Mouse (Mus musculus) Patski (cell line): ENCODE results near the gene Fkbp1b. TPM values are rescaled to one million over a fixed set of nuclear protein-coding genes. Genes with fewer than 3 reads are reported as not detected.
A peak's percentile ranks its signal among the peaks of the same experiment; 100 is the strongest.
"Not testable (repeated sequence)": the region's sequence is repeated elsewhere in the genome, so short reads cannot be mapped to it uniquely, and the experiment has no call there.

Experiments used
- ATAC-seq: fragments of 100-300 bp; one replicate; pipeline ENCODE4 v1.8.0; 2021
- CTCF ChIA-PET: fragments of 350-600 bp; sonication (Branson Sonifier 250); formaldehyde crosslinking; loops from one replicate; lab custom pipeline; 2022; ENCODE audit warnings: inconsistent platforms; lab: Charles Lee
- POLR2A ChIA-PET: fragments of 350-600 bp; sonication (Branson Sonifier 250); formaldehyde crosslinking; loops from one replicate; lab custom pipeline; 2022; ENCODE audit warnings: antibody characterized with exemption, inconsistent platforms; lab: Charles Lee
- DNase-seq: peaks from one replicate; pipeline ENCODE4 v3.0.0-alpha.2; 2011; ENCODE audit warnings: low read depth, low spot score
- H3K27me3 ChIP-seq: fragments of 371-371 bp; one replicate; pipeline ENCODE4 v1.5.1; 2021
- CTCF ChIP-seq: fragments of 100-300 bp; IDR thresholded peaks from one replicate; pipeline ENCODE4 v1.5.1; 2021
- in situ Hi-C: fragments of 300-500 bp; cut with MboI; formaldehyde crosslinking; loops from 3 replicates; pipeline ENCODE4 v1.11.1; 2018; ENCODE audit warnings: low pct_unique_long_range_greater_than_20kb, mixed read lengths
- polyA plus RNA-seq: library from polyadenylated mRNA; unstranded; gene quantifications from one replicate; pipeline ENCODE4 v1.2.3, GENCODE M21; 2021

Fkbp1b gene
- polyA plus RNA-seq, result 7.1 TPM

DNA sequence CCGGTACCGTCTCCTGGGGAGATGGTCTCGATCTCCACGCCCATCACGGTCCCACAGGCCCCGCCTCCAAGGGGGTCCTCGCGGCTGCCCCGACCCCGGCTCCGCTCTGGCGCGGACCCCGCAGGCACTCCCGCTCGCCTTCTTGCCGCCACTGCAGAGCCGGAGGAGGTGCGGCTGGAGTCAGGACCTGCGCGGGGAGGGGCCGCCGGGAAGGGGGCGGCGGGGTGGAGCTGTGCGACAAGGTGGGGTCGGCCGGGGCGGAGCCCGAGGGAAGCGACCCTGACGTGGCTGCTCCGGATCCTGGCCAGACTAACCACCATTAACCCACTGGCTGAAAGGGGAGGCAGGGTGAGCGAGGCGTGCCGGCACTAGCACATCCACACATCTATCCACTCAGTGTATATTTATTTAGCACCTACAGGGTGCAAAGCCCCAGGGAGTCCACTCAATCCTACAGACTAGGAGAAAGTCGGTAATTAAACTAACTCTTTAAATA, at the start of gene Fkbp1b:
Gene Fkbp1b, minus strand, starts transcription at position 200 of the 496 bp plus-strand sequence.
- H3K27me3 ChIP-seq, result no peaks in the 10 kb centered on the region
- ChIA-PET POLR2A (no interaction called here), CTCF (no interaction called here)
- peak; percentile 42 for ATAC-seq
- no peak for TF ChIP-seq CTCF
- no peak for DNase-seq
- in situ Hi-C loops, result no loop called here

DNA sequence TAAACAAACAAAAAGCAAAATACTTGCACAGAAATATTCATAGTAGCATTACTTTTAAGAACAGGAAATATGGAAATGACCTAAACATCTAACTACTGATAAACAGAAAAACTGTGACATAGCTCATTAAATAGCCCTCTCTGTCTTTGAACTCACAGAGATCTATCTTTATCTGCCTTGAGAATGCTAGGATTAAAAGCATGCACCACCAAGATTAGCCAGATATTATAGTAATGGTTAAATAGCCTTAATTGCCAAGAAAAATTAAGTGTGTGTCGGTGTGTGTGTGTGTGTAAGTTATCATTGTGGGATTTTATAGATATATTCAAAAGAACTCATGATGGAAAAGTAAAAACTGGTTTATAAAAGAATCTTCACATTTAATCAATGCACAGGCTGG, 48.5 kb upstream of the Fkbp1b start:
- no peak for TF ChIP-seq CTCF
- no peak for DNase-seq
- ATAC-seq, result no peak
- in situ Hi-C loops, result no loop called here
- no peaks in the 10 kb centered on the region for H3K27me3 ChIP-seq
- ChIA-PET POLR2A (no interaction called here), CTCF (no interaction called here)

DNA sequence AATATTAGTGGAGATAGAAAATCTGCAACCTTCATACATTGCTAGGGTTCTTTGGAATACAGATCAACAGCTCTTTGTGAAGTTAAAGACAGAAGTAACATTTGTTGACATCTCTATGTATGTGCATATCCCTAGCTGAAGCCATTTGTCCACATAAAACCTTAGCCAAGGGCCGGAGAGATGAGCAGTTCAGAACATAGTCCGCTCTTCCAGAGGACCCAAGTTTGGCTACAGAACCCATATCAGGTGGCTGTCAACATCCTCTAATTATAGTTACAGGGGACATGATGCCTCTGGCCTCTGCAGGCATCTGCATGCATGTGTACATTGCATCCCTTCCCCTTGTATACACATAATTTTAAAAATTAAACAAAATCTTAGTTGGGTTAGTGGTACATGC, 47.9 kb upstream of the Fkbp1b start:
- ATAC-seq, result no peak
- H3K27me3 ChIP-seq, result no peaks in the 10 kb centered on the region
- no peak for DNase-seq
- TF ChIP-seq CTCF, result no peak
- POLR2A ChIA-PET, result interaction anchor here (0.9 kb wide), 1 partner anchor 18 kb away, joined by 4 read pairs; the partner anchor contains the start of gene Ubxn2a
- in situ Hi-C loops, result no loop called here
- CTCF ChIA-PET, result no interaction called here

DNA sequence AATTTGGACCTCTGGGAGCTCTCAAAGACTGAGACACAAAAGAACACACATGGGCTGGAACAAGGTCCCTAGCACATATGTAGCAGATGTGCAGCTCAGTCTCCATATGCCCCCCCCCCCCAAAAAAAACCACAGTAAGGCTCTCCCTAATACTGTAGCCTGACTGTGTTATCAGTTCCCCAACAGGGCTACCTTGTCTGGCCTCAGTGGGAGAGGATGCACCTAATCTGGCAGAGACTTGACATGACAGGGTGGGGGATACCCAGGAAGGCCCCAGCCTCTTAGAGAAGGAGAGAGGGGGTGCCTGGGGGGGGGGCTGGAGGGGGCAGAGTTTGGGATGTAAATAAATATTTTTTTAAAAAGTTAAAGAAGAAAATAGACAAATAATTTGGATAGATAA, 47.3 kb upstream of the Fkbp1b start:
- ChIA-PET POLR2A (interaction anchor here (0.9 kb wide), 1 partner anchor 19 kb away, joined by 4 read pairs; the partner anchor contains the start of gene Ubxn2a), CTCF (interaction anchor here (0.9 kb wide), 1 partner anchor 16 kb away, joined by 4 read pairs; no protein-coding TSS in a partner anchor)
- in situ Hi-C loops, result no loop called here
- no peak for DNase-seq
- ATAC-seq, result no peak
- no peak for TF ChIP-seq CTCF
- H3K27me3 ChIP-seq, result no peaks in the 10 kb centered on the region

DNA sequence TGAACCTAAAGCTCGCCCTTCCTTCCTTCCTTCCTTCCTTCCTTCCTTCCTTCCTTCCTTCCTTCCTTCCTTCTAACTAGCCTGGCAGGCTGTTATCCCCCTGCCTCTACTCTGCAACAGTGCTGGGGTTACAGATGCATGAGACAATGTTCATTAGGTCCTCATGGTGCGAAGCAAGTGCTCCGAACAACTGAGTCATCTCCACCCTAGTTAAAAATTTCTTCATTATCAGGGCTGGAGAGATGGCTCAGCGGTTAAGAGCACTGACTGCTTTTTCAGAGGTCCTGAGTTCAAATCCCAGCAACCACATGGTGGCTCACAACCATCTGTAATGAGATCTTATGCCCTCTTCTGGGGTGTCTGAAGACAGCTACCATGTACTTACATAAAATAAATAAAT, 45.2 kb upstream of the Fkbp1b start:
- H3K27me3 ChIP-seq, in situ Hi-C loops, CTCF ChIA-PET, POLR2A ChIA-PET, ATAC-seq, DNase-seq: not testable (repeated sequence)

DNA sequence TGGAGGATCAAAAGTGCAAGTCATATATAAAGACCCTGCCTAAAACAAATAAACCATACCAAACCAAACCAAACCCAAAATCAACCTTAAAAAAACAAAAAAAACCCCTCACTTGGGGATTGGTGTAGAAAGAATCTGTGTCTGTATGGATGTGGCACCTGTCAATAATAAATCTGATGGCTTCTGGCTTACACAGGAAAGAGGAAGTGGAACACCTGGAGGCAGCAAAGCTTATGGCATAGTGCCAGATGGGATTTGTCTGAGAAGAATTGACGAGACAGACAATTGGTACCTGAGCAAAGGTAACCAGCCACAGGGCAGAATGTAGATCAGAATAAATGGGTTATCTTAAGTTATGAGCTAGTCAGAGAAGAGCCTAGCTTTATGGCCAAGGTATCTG, 43.7 kb upstream of the Fkbp1b start:
- in situ Hi-C loops, result no loop called here
- CTCF ChIA-PET, result interaction anchor here (0.7 to 1.4 kb wide), 2 partner anchors 15 to 21 kb away, joined by 3 to 4 read pairs; no protein-coding TSS in a partner anchor

DNA sequence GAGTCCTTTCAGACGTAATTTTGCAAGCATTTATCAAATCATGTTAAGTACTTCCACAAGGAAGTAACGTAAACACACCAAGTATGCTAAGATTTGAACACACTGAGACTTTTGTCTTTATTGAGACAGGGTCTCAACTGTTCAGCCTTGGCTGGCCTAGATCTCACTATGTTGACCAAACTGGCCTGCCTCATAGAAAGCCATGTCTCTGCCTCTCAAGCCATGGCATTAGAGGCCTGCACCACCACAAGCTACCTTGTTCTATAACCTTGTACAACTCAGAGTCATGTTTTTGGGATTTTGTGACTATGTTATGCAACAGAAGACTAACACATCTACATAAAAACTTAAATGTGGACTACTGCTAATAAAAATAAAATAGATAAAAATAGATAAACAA, 40.7 kb upstream of the Fkbp1b start:
- TF ChIP-seq CTCF, result no peak
- DNase-seq (no peak), ATAC-seq (no peak)
- H3K27me3 ChIP-seq, result no peaks in the 10 kb centered on the region
- ChIA-PET POLR2A (no interaction called here), CTCF (no interaction called here)
- in situ Hi-C loops, result no loop called here

More for the DNA sequence above, 43.7 kb upstream of the Fkbp1b start:
- no peak for ATAC-seq
- POLR2A ChIA-PET, result no interaction called here
- TF ChIP-seq CTCF, result no peak
- no peaks in the 10 kb centered on the region for H3K27me3 ChIP-seq
- DNase-seq, result no peak

DNA sequence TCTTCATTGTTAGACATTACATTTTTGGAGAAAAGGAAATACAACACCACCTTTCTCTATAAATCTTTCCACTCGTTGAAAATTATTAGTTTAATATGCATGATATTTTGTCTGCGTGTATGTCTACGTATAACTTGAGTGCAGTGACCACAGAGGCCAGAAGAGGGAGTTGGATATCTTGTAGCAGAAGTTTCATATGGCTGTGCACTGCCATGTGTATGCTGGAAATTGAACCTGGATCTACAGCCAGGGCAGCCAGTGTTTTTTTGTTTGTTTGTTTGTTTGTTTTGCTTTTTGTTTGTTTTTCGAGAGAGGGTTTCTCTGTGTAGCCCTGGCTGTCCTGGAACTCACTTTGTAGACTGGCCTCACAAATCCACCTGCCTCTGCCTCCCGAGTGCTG, 37.7 kb upstream of the Fkbp1b start:
- no peaks in the 10 kb centered on the region for H3K27me3 ChIP-seq
- TF ChIP-seq CTCF, result no peak
- CTCF ChIA-PET, result no interaction called here
- DNase-seq (no peak), ATAC-seq (no peak)
- POLR2A ChIA-PET, result no interaction called here
- in situ Hi-C loops, result no loop called here

DNA sequence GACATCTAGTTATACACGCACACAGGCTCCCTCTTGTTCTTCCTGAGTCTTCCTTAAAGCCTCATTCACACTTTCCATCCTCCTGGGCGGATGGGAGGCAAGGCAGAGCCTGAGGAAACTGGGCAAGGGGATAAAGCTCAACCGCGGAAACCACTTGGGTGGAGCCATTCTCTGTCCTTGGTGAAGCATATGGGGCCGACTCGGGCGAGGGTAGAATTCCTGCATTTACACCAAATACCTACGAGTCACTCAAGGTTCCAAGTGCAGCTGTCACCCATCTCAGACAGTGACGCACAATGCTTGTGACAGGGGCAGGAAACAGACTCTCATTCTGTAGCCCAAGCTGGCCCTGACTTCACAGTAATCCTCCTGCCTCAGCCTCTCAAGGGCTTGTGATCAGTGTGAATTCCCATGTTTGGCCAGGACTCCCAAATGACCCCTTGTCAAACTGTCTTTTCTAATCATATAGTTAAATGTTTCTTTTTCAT, 36.9 kb upstream of the Fkbp1b start:
- in situ Hi-C loops, result no loop called here
- POLR2A ChIA-PET, result no interaction called here
- no peak for TF ChIP-seq CTCF
- ATAC-seq (no peak), DNase-seq (no peak)
- no peaks in the 10 kb centered on the region for H3K27me3 ChIP-seq
- CTCF ChIA-PET, result no interaction called here

DNA sequence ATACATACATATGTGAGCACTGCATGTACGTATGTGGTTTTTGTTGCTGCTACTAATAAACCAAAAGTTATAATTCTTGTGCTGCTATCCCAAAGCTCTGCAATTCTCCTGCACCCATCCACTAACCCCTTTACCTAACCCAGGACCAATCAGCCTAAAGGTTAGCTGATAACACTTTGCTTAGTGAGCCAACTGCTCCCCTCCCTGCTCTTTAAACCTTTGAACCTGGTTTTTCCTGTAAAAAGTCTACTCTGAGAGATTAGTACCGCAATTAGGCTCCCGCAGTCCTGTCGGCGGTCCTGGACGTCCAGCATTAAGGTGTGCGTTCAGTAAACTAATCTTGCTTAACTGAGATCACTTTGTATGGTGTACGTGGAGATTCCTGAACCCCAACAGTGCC, 34.2 kb upstream of the Fkbp1b start:
- ChIA-PET CTCF (interaction anchor here (2.7 kb wide), 1 partner anchor 13 kb away, joined by 8 read pairs; no protein-coding TSS in a partner anchor), POLR2A (no interaction called here)
- in situ Hi-C loops, result no loop called here
- no peak for TF ChIP-seq CTCF
- ATAC-seq (no peak), DNase-seq (no peak)
- H3K27me3 ChIP-seq, result no peaks in the 10 kb centered on the region

DNA sequence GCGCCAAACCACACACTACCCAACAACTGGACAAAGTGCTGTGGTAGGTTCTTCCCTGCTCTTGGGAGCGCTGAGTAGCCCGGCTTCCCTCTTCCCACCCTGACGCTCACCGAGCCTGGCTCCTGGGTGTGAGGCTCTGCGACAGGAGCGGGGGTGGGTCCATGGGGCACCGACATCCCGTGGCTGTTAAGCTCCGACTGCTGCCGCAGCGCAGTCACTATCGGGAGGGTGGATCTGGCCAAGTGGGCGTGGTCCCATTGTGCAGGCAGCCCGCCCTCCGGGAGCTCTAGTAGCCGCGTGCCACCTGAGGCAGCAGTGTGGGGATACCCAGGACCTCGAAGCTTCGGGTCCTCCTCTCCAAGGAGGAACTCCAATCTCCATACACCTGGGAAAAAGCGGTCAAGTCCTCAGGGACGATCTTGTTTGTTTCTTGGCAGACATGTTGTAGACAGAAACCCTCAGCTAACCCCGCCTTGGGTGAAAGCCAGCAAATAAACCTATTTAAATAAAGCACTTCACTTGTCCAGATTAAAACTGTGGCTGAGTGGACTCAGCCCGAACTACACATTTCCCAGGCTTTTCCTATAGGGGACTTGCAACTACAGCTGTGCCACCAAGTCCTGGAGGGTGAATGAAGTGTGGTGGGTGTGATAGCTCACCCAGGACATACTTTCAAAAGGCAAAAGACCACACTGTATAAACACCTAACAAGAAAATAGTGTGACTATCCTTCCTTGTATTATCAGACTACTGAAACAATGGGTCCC, 33.0 kb upstream of the Fkbp1b start, which contains the start of gene Mfsd2b:
Gene Mfsd2b, minus strand, starts transcription at position 199 of the 767 bp plus-strand sequence.
- in situ Hi-C loops, result no loop called here

More for the DNA sequence above, 33.0 kb upstream of the Fkbp1b start, which contains the start of gene Mfsd2b:
- no peak for TF ChIP-seq CTCF
- DNase-seq, result no peak
- no peaks in the 10 kb centered on the region for H3K27me3 ChIP-seq
- ChIA-PET CTCF (interaction anchor here (2.7 kb wide), 1 partner anchor 12 kb away, joined by 8 read pairs; no protein-coding TSS in a partner anchor), POLR2A (interaction anchor here (0.9 kb wide), 1 partner anchor 19 kb away, joined by 3 read pairs; no protein-coding TSS in a partner anchor)
- ATAC-seq, result no peak
